ENCODE assay signal across 31 mouse cellular contexts in genomic region chr4:59908785-59909184, GRCm38 (mm10). TPM values are rescaled to one million over a fixed set of nuclear protein-coding genes. Genes with fewer than 3 reads are reported as not detected.
DNase-seq lines count a peak whose midpoint lies in the region; ATAC-seq and TF ChIP-seq lines count a peak whose summit lies in the region.
"Had no signal": no experiment of that assay in that cellular context is flagged by ENCODE, and none has a peak within 500 bp of the region (broad histone marks: within the 10 kb centered on the region; RNA-seq: fewer than 3 reads in every experiment).

No protein-coding gene starts in this region.

- H3K27ac ChIP-seq in kidney, embryonic 14.5 days (ENCODE audit: low read depth, low read length) = no peak overlapping the region
- 0 out of 2 replicates have a peak overlapping the region, but pooled peaks have one; percentile 18 for H3K27ac ChIP-seq in stomach, postnatal 0 days (replicated peaks)
- H3K27ac ChIP-seq: embryonic facial prominence, embryonic 13.5 days; embryonic facial prominence, embryonic 15.5 days; forebrain, embryonic 10.5 days; forebrain, embryonic 12.5 days had no signal

- no peak for ATAC-seq in kidney, embryonic 14.5 days (ENCODE audit: low FRiP score, low TSS enrichment)
- ATAC-seq in stomach, postnatal 0 days (ENCODE audit: low FRiP score, low TSS enrichment) = 0 out of 2 replicates have a peak, but pooled peaks have one; percentile 56
- ATAC-seq: forebrain, embryonic 14.5 days; forebrain, embryonic 16.5 days had no signal

- TF ChIP-seq EP300 in stomach, postnatal 0 days (optimal IDR thresholded peaks at IDR 0.05) = no peak

- H3K4me3 ChIP-seq in kidney, embryonic 14.5 days (ENCODE audit: low read length) = no peak overlapping the region
- no peak overlapping the region for H3K4me3 ChIP-seq in stomach, postnatal 0 days (ENCODE audit: low read depth, low read length)
- H3K4me3 ChIP-seq: embryonic facial prominence, embryonic 13.5 days; embryonic facial prominence, embryonic 15.5 days; erythroblast, embryonic 14.5 days; forebrain, embryonic 10.5 days; forebrain, embryonic 12.5 days had no signal

- H3K36me3 ChIP-seq in kidney, embryonic 14.5 days (ENCODE audit: control insufficient read depth, insufficient read depth, low read length) = no peaks in the 10 kb centered on the region
- no peaks in the 10 kb centered on the region for H3K36me3 ChIP-seq in stomach, postnatal 0 days (ENCODE audit: control insufficient read depth, insufficient read depth, low read length)
- H3K36me3 ChIP-seq: embryonic facial prominence, embryonic 13.5 days; embryonic facial prominence, embryonic 15.5 days; forebrain, embryonic 10.5 days; forebrain, embryonic 12.5 days had no signal

- peak; percentile 40 for DNase-seq in kidney, adult 9 months
- peak; percentile 43 to 49 for DNase-seq in kidney, postnatal 36 days
- no peak for DNase-seq in kidney, adult 8-10 months
- DNase-seq in adipocyte (ENCODE audit: low spot score) = peak; percentile 80
- DNase-seq in stomach, postnatal 0 days (ENCODE audit: low spot score) = no peak
- no peak for DNase-seq in adrenal gland, adult 18-20 months (ENCODE audit: low spot score in 2 of 2)
- DNase-seq: adrenal gland, adult 2 months; adrenal gland, postnatal 10 days; adrenal gland, postnatal 25 days; cerebellum, adult 11 months; cerebellum, adult 18-20 months; cerebellum, adult 8-10 months; cerebellum, adult 9-11 months; cerebellum, postnatal 14 days; cerebellum, postnatal 36 days; embryo, embryonic 11 days had no signal

- H3K9me3 ChIP-seq in kidney, embryonic 14.5 days (ENCODE audit: control insufficient read depth, low read length) = no peaks in the 10 kb centered on the region
- H3K9me3 ChIP-seq in stomach, postnatal 0 days (ENCODE audit: control insufficient read depth, low read length) = no peaks in the 10 kb centered on the region
- H3K9me3 ChIP-seq: embryonic facial prominence, embryonic 13.5 days; embryonic facial prominence, embryonic 15.5 days; forebrain, embryonic 10.5 days; forebrain, embryonic 12.5 days had no signal

- H3K4me2 ChIP-seq in kidney, embryonic 14.5 days (replicated peaks; ENCODE audit: low read depth, low read length) = no peak overlapping the region
- no peak overlapping the region for H3K4me2 ChIP-seq in stomach, postnatal 0 days (replicated peaks; ENCODE audit: low read depth)
- H3K4me2 ChIP-seq: embryonic facial prominence, embryonic 13.5 days; embryonic facial prominence, embryonic 15.5 days; forebrain, embryonic 12.5 days had no signal

- no peak overlapping the region for H3K9ac ChIP-seq in kidney, embryonic 14.5 days (ENCODE audit: low read depth, low read length)
- no peak overlapping the region for H3K9ac ChIP-seq in stomach, postnatal 0 days (ENCODE audit: low read length)
- H3K9ac ChIP-seq: embryonic facial prominence, embryonic 13.5 days; embryonic facial prominence, embryonic 15.5 days; forebrain, embryonic 12.5 days had no signal

- WGBS in kidney, embryonic 14.5 days = 98% methylated on average over 2 of the region's 2 CpGs
- WGBS in stomach, postnatal 0 days = 94% methylated on average over 2 of the region's 2 CpGs

- H3K27me3 ChIP-seq in kidney, embryonic 14.5 days (ENCODE audit: control insufficient read depth, insufficient read depth, low read length) = no peaks in the 10 kb centered on the region
- no peaks in the 10 kb centered on the region for H3K27me3 ChIP-seq in stomach, postnatal 0 days (ENCODE audit: control insufficient read depth, insufficient read depth, low read length)

- TF ChIP-seq CTCF in stomach, postnatal 0 days (IDR thresholded peaks at IDR 0.05; ENCODE audit: low read depth) = no peak

- H3K4me1 ChIP-seq in kidney, embryonic 14.5 days (ENCODE audit: control insufficient read depth, insufficient read depth, low read length) = no peaks in the 10 kb centered on the region
- no peaks in the 10 kb centered on the region for H3K4me1 ChIP-seq in stomach, postnatal 0 days (replicated peaks; ENCODE audit: control insufficient read depth, insufficient read depth)
- H3K4me1 ChIP-seq: forebrain, embryonic 12.5 days had no signal

RNA-seq across cellular contexts. Expression of gene Slc46a2, which starts 6.1 kb away (rescaled TPM):
- polyA plus RNA-seq in kidney, embryonic 14.5 days (2014; fragmentation: Nextera tagmentation; extraction: Ambion mirVana) = 0.07 TPM in 1 of 2 replicates, not detected in the other
- 9.5 and 10.5 TPM in 2 replicates for polyA plus RNA-seq in stomach, postnatal 0 days (2015; fragmentation: Nextera tagmentation; extraction: Ambion mirVana)
- not detected for total RNA-seq in adrenal gland, adult 18-20 months (2021)
- total RNA-seq: adrenal gland, adult 2 months; adrenal gland, postnatal 10 days; adrenal gland, postnatal 25 days; adrenal gland, postnatal 4 days; common myeloid progenitor, adult 5-6 weeks; ES-E14; MEL had no signal
- polyA plus RNA-seq: adrenal gland, adult 2 months; brain, embryonic 14.5 days; C2C12; embryonic facial prominence, embryonic 11.5 days; erythroblast, embryonic 14.5 days; forebrain, embryonic 10.5 days; forebrain, embryonic 12.5 days; forebrain, embryonic 16.5 days had no signal

RNA-seq across cellular contexts. Expression of gene Mup4, which starts 51.7 kb away (rescaled TPM):
- not detected in 2 replicates for polyA plus RNA-seq in kidney, embryonic 14.5 days (2014; fragmentation: Nextera tagmentation; extraction: Ambion mirVana)
- polyA plus RNA-seq in stomach, postnatal 0 days (2015; fragmentation: Nextera tagmentation; extraction: Ambion mirVana) = not detected in 2 replicates
- not detected for total RNA-seq in adrenal gland, adult 18-20 months (2021)
- total RNA-seq: adrenal gland, adult 2 months; adrenal gland, postnatal 10 days; adrenal gland, postnatal 25 days; adrenal gland, postnatal 4 days; common myeloid progenitor, adult 5-6 weeks; ES-E14; MEL had no signal
- polyA plus RNA-seq: adrenal gland, adult 2 months; brain, embryonic 14.5 days; C2C12; embryonic facial prominence, embryonic 11.5 days; embryonic facial prominence, embryonic 13.5 days; embryonic facial prominence, embryonic 15.5 days; erythroblast, embryonic 14.5 days; forebrain, embryonic 10.5 days; forebrain, embryonic 12.5 days; forebrain, embryonic 14.5 days; forebrain, embryonic 16.5 days had no signal

RNA-seq across cellular contexts. Expression of gene Mup6, which starts 55.3 kb away (rescaled TPM):
- not detected in 2 replicates for polyA plus RNA-seq in kidney, embryonic 14.5 days (2014; fragmentation: Nextera tagmentation; extraction: Ambion mirVana)
- not detected in 2 replicates for polyA plus RNA-seq in stomach, postnatal 0 days (2015; fragmentation: Nextera tagmentation; extraction: Ambion mirVana)
- total RNA-seq in adrenal gland, adult 18-20 months (2021) = not detected
- total RNA-seq: adrenal gland, adult 2 months; adrenal gland, postnatal 10 days; adrenal gland, postnatal 25 days; adrenal gland, postnatal 4 days; common myeloid progenitor, adult 5-6 weeks; MEL had no signal
- polyA plus RNA-seq: adrenal gland, adult 2 months; brain, embryonic 14.5 days; C2C12; embryonic facial prominence, embryonic 11.5 days; embryonic facial prominence, embryonic 13.5 days; embryonic facial prominence, embryonic 15.5 days; erythroblast, embryonic 14.5 days; forebrain, embryonic 10.5 days; forebrain, embryonic 12.5 days; forebrain, embryonic 14.5 days; forebrain, embryonic 16.5 days had no signal

Comparison
In these comparisons a context has a peak if more than half of its experiments do, and no peak if none do; other contexts are left out.
1. DNase-seq: peak in kidney, adult 9 months (single experiment), kidney, postnatal 36 days (2 of 2) and adipocyte (single experiment); none in kidney, adult 8-10 months (0 of 2), stomach, postnatal 0 days (single experiment) and adrenal gland, adult 18-20 months (0 of 2).